Mouse (Mus musculus) embryonic facial prominence, embryonic 12.5 days (tissue): ENCODE measurements around the gene Snx10. TPM values are rescaled to one million over a fixed set of nuclear protein-coding genes. Genes with fewer than 3 reads are reported as not detected.

Experiments
- ATAC-seq: fragments of 200-750 bp; cut with Nextera tagmentation; 2 replicates; pipeline ENCODE4 v1.8.0; 2017; ENCODE audit not compliant: insufficient number of reproducible peaks, insufficient read depth, low FRiP score, low TSS enrichment
- H3K27ac ChIP-seq: fragments of 300-500 bp; sonication (generic); 2 replicates; pipeline ENCODE4 v1.5.1; 2016; ENCODE audit warnings: mild to moderate bottlenecking
- H3K27me3 ChIP-seq: fragments of 300-500 bp; sonication (generic); 2 replicates; pipeline ENCODE4 v1.6.1; 2016; ENCODE audit warnings: mild to moderate bottlenecking, moderate library complexity
- H3K36me3 ChIP-seq: fragments of 300-500 bp; sonication (generic); 2 replicates; pipeline ENCODE4 v1.6.1; 2016; ENCODE audit warnings: mild to moderate bottlenecking
- H3K4me1 ChIP-seq: fragments of 300-500 bp; sonication (generic); 2 replicates; pipeline ENCODE4 v1.6.1; 2016
- H3K4me2 ChIP-seq: fragments of 300-500 bp; sonication (generic); replicated peaks from 2 replicates; pipeline ENCODE4 v1.6.1; 2016; ENCODE audit warnings: mild to moderate bottlenecking, moderate library complexity
- H3K4me3 ChIP-seq: fragments of 300-500 bp; sonication (generic); 2 replicates; pipeline ENCODE4 v1.5.1; 2016; ENCODE audit warnings: mild to moderate bottlenecking
- H3K9ac ChIP-seq: fragments of 300-500 bp; sonication (generic); 2 replicates; pipeline ENCODE4 v1.6.1; 2016; ENCODE audit warnings: mild to moderate bottlenecking, moderate library complexity
- H3K9me3 ChIP-seq: fragments of 300-500 bp; sonication (generic); 2 replicates; pipeline ENCODE4 v1.6.1; 2016; ENCODE audit warnings: mild to moderate bottlenecking, moderate library complexity
- WGBS: fragments of 180-500 bp; shearing (Covaris S2); methylation state at CpG from one replicate; pipeline ENCODE4 v1.1.7; 2016; 5-methylcytosine and 5-hydroxymethylcytosine counted together
- polyA plus RNA-seq: library from polyadenylated mRNA; unstranded; fragments of >200 nt; fragmentation: Nextera tagmentation; extraction: Ambion mirVana; gene quantifications from 2 replicates; pipeline ENCODE4 v1.2.1, GENCODE M21; 2016

Gene Snx10
- polyA plus RNA-seq, 1 experiment from 2014 or later: 17.2 TPM

DNA sequence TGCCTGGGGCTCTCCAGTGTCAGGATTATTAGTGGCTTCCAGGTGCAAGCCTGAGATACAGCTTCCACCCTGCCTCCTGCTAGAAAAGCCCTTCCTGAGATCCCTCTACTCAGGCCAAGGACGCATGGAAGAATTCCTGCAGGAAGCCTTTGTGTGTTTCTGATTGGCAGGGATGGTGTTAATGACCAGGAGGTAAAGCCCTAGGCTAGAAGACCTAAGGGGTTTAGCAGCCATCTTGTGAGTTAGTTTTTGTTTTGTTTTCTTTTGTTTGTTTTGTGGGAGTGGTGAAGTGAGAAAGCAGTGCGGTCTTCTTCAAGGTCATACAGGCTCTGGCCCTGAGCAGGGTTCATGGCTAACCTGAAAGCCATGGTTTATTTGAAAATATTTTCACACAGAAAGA lies 16.1 kb upstream of the Snx10 start:
- no peak for ATAC-seq
- WGBS: 67% methylated on average over 2 of the region's 2 CpGs

DNA sequence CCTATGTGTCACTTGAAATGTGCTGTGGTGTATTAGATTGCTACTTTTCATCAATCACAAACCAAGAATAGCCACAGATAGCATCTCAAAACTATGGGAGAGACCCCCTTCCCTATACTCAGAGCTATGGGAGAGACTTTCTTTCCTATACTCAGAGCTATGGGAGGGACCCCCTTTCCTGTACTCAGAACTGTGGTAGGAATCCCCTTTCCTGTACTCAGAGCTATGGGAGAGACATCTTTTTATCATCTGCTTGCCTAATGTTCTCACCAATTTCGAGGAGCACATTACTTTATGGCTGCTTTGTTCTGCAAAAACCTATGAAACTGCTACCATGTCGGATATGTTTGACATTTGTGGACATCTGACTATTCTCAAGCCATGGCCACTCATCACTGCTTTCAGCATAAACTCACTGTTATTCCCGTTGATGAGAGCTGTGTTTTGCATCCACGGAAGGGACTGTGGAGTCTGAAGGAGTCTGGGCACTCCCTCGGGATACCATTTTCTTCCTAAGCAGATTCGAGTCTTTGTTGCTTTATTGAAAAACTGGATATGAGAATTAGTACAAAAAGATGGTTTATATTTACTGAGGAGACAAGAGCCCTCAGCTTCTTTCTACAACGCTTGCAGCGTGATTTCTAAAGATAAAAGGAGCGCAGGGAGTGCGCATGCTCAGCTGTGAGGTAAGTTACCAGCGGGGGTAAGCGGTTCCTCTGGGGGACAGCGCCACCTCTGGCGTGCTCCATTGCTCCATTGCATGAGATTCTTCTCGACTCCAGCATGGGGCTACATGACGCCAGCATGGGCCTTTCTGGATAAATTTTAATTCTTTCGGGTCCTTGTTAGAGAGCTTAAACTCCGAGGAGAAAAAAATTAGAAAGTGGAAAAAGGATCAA lies 14.7 kb upstream of the Snx10 start:
- peak overlapping the region; percentile 37; the same call in 1 of the 2 replicates for H3K9ac ChIP-seq
- 27% methylated on average over 18 of the region's 18 CpGs for WGBS
- no peaks in the 10 kb centered on the region for H3K4me1 ChIP-seq
- no peaks in the 10 kb centered on the region for H3K9me3 ChIP-seq
- H3K27ac ChIP-seq: no peak overlapping the region
- peak overlapping the region; percentile 43 for H3K4me2 ChIP-seq
- peak overlapping the region; percentile 12 for H3K4me3 ChIP-seq
- H3K27me3 ChIP-seq: no peaks in the 10 kb centered on the region
- no peak for ATAC-seq
- no peaks in the 10 kb centered on the region for H3K36me3 ChIP-seq

More for the DNA sequence above, 16.1 kb upstream of the Snx10 start:
- Histone ChIP-seq H3K4me1 (no peaks in the 10 kb centered on the region), H3K9ac (no peak overlapping the region), H3K9me3 (no peaks in the 10 kb centered on the region), H3K27ac (no peak overlapping the region), H3K36me3 (no peaks in the 10 kb centered on the region), H3K27me3 (no peaks in the 10 kb centered on the region), H3K4me3 (no peak overlapping the region), H3K4me2 (no peak overlapping the region)

DNA sequence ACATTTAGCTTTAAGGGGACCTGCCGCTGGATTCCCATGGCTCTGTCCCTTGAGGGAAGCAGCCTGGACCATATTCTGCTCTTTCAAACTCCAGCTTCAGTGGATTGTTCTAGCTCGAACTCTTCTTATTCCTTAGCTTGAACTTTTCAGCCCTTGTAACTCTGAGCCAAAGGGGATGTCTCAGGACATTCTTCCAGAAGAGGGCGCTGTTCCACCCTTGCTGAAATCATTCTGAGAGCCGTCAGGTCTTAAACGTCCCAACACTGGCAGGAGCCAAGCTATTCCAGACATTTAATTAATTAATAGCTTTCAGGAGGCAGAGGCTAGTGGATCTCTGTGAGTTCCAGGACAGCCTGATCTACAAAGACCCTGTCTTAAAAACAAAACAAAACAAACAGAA lies 13.6 kb upstream of the Snx10 start:
- Histone ChIP-seq H3K9me3 (no peaks in the 10 kb centered on the region), H3K27me3 (no peaks in the 10 kb centered on the region), H3K4me2 (no peak overlapping the region), H3K9ac (no peak overlapping the region), H3K4me3 (no peak overlapping the region), H3K27ac (no peak overlapping the region), H3K4me1 (no peaks in the 10 kb centered on the region), H3K36me3 (no peaks in the 10 kb centered on the region)
- WGBS: 28% methylated on average over 5 of the region's 5 CpGs
- ATAC-seq: no peak

DNA sequence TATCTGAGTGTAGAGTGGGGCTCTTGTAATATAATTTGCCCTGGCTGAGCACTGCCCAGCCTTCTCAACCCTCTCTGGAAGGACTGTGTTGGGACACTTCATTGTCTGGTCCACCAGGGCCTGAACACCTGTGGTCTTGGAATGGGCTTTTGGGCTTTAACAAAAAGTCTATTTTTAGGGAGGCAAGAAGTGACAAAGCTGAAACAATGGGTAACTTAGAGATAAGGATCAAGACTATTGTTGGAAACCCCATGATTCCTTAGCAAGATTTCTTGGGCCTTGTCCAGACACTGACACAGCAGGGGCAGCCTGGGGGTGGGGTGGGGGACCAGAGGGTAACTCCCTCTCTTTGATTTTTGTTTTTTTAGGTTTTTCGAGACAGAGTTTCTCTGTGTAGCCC lies 12.8 kb upstream of the Snx10 start:
- Histone ChIP-seq H3K27me3 (no peaks in the 10 kb centered on the region), H3K36me3 (no peaks in the 10 kb centered on the region), H3K4me1 (no peaks in the 10 kb centered on the region), H3K4me2 (no peak overlapping the region), H3K27ac (no peak overlapping the region), H3K4me3 (no peak overlapping the region), H3K9ac (no peak overlapping the region), H3K9me3 (no peaks in the 10 kb centered on the region)
- 52% methylated on average over 1 of the region's 1 CpGs for WGBS
- no peak for ATAC-seq

DNA sequence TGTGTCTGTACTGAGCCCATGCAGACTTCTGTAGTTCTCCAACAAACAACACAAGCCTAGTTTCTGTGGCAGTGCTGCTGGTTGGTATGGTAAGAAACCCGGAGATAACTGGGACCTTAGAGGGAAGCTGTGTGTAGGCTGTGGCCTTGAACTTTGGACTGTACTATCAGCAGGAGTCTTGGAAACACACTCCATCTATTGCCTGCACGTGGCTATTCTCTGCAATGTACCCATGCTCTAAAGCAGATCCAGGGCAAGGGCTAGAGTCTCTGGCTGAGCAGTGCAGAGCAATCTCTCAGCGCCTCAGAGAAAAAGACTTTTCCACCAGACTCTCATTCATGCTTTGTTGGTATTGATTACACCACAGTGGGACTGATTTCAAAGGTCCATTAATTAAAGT lies 10.0 kb upstream of the Snx10 start:
- H3K4me3 ChIP-seq: no peak overlapping the region

DNA sequence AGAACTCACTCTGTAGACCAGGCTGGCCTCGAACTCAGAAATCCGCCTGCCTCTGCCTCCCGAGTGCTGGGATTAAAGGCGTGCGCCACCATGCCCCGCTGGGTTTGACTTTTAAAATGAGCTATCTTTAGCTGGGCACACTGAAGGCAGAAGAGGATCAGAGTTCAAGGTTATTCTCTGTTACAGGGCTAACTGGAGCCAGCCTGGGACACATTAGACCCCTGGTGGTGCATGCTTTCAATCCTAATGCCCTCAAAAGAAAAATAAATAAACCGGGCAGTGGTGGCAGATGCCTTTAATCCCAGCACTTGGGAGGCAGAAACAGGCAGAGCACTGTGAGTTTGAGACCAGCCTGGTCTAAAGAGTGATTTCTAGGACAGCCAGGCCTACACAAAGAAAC lies 8.8 kb upstream of the Snx10 start:
- Histone ChIP-seq H3K9me3 (0 out of 2 replicates have a peak, but pooled peaks cover 5% of the 10 kb centered on the region), H3K36me3 (no peaks in the 10 kb centered on the region), H3K4me2 (no peak overlapping the region), H3K9ac (no peak overlapping the region), H3K4me3 (no peak overlapping the region), H3K27ac (no peak overlapping the region), H3K27me3 (no peaks in the 10 kb centered on the region), H3K4me1 (no peaks in the 10 kb centered on the region)
- no peak for ATAC-seq
- WGBS: 90% methylated on average over 7 of the region's 7 CpGs

More for the DNA sequence above, 10.0 kb upstream of the Snx10 start:
- H3K9me3 ChIP-seq: 0 out of 2 replicates have a peak, but pooled peaks cover 5% of the 10 kb centered on the region
- H3K4me1 ChIP-seq: no peaks in the 10 kb centered on the region
- H3K27me3 ChIP-seq: no peaks in the 10 kb centered on the region
- no peak overlapping the region for H3K9ac ChIP-seq
- no peak overlapping the region for H3K4me2 ChIP-seq
- H3K27ac ChIP-seq: no peak overlapping the region
- WGBS: 86% methylated on average over 3 of the region's 3 CpGs
- ATAC-seq: no peak
- H3K36me3 ChIP-seq: no peaks in the 10 kb centered on the region

DNA sequence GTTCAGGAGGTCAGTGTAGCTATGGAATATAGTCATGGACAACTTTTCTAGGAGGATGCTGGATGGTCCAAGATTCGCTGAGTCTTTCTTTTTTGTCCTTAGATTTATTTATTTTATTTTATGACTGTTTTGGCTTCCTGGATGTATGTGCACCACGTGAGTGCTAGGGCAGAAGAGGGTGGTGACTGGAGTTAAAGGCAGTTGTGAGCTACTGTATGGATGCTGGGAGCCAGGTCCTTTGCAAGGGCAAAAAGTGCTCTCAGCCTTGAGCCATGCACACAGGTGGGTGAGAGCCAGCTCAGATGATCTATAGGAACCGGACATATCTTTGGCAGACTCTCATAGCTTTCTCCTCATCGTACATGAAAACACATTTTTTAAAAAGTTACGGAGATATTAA lies 391 bp upstream of the Snx10 start:
- Histone ChIP-seq H3K4me2 (peak overlapping the region; percentile 65), H3K9ac (0 out of 2 replicates have a peak overlapping the region, but pooled peaks have one; percentile 24), H3K36me3 (no peaks in the 10 kb centered on the region), H3K4me1 (peaks cover 3% of the 10 kb centered on the region; the same call in 1 of the 2 replicates), H3K27me3 (no peaks in the 10 kb centered on the region), H3K27ac (no peak overlapping the region), H3K4me3 (peak overlapping the region; percentile 50), H3K9me3 (no peaks in the 10 kb centered on the region)
- ATAC-seq: no peak
- 26% methylated on average over 5 of the region's 5 CpGs for WGBS

DNA sequence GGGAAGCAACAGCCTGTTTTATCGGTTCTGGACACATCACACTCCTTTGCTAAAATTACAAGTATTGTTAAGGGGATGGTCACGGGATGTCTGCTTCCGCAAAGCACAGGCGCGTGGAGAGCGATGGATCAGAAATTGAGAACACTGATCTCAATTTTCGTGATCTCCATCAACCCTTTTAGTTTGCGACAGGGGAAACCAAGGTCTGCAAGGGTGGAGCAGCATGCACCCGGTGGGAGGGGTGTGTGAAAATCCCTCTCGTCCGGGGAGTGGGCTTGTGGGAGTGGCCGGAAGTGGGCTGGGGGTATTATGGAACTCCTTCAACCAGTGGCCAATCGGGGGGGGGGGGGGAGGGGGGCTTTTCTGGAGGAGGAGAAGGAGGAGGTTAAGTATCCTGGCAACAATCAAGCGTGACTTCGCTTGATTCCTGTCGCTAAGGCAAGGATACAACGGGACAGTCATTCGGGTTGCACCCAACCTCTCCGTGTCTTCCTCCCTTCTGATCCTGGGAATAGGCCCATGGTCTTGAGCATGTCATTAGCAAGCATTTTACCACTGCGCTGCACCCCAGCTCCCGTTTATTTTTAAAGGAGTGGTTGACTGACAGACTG lies 725 bp downstream of the Snx10 start:
- Histone ChIP-seq H3K4me1 (peaks cover 3% of the 10 kb centered on the region; the same call in 1 of the 2 replicates), H3K9me3 (no peaks in the 10 kb centered on the region), H3K4me3 (peak overlapping the region; percentile 50), H3K27me3 (no peaks in the 10 kb centered on the region), H3K9ac (peak overlapping the region; percentile 24), H3K4me2 (peak overlapping the region; percentile 65), H3K36me3 (no peaks in the 10 kb centered on the region), H3K27ac (peak overlapping the region; percentile 5; the same call in 1 of the 2 replicates)
- 2% methylated on average over 21 of the region's 21 CpGs for WGBS
- ATAC-seq: 0 out of 2 replicates have a peak, but pooled peaks have one; percentile 62

DNA sequence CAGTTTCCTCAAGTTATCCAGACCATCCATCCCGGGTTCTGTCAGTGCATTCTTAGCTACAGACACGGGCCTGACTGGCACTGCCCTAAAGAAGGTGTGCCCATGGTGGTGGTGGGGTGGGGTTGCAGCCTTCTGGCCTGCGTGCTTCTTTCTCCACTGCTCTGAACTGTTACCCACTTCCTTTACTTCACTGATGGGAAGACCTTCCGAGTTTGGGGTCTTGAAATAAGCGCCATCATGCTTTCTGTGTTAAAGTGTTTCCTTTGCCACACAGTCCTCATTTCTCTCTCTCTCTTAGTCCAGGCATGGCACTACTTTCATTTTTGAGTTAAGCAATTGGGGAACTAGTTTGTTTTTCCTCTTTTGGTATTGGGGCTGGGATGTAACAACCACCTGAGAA lies 1.3 kb downstream of the Snx10 start:
- H3K4me1 ChIP-seq: peaks cover 3% of the 10 kb centered on the region; the same call in 1 of the 2 replicates
- H3K27me3 ChIP-seq: no peaks in the 10 kb centered on the region
- H3K4me2 ChIP-seq: peak overlapping the region; percentile 65
- H3K9me3 ChIP-seq: no peaks in the 10 kb centered on the region
- WGBS: 48% methylated on average over 5 of the region's 5 CpGs
- H3K36me3 ChIP-seq: no peaks in the 10 kb centered on the region
- H3K4me3 ChIP-seq: peak overlapping the region; percentile 50; the same call in 1 of the 2 replicates
- H3K9ac ChIP-seq: no peak overlapping the region
- no peak for ATAC-seq
- H3K27ac ChIP-seq: no peak overlapping the region

DNA sequence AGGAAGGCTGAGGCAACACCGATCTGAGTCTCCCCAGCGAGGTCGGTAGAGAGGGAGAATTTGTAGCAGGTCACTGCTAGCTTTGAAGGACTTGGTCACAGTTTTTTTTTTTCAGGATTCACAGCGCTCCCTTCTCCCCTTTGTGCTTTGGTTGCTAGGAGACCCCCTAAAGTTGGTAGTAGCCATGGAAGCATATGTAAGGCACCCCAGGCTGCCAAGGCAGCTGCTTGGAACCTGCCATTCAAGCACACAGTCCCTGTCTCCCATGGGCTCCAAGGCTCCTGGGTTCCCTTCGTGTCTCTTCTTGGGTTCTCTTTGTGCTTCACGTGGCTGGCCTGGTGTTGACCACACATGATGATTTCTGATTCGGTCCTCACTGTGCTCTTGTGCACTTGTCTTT lies 5.8 kb downstream of the Snx10 start:
- no peaks in the 10 kb centered on the region for H3K4me1 ChIP-seq
- H3K36me3 ChIP-seq: no peaks in the 10 kb centered on the region
- 79% methylated on average over 7 of the region's 7 CpGs for WGBS
- no peak overlapping the region for H3K4me3 ChIP-seq
- no peak overlapping the region for H3K9ac ChIP-seq
- no peak overlapping the region for H3K27ac ChIP-seq
- no peak overlapping the region for H3K4me2 ChIP-seq
- H3K27me3 ChIP-seq: no peaks in the 10 kb centered on the region
- H3K9me3 ChIP-seq: no peaks in the 10 kb centered on the region
- no peak for ATAC-seq

DNA sequence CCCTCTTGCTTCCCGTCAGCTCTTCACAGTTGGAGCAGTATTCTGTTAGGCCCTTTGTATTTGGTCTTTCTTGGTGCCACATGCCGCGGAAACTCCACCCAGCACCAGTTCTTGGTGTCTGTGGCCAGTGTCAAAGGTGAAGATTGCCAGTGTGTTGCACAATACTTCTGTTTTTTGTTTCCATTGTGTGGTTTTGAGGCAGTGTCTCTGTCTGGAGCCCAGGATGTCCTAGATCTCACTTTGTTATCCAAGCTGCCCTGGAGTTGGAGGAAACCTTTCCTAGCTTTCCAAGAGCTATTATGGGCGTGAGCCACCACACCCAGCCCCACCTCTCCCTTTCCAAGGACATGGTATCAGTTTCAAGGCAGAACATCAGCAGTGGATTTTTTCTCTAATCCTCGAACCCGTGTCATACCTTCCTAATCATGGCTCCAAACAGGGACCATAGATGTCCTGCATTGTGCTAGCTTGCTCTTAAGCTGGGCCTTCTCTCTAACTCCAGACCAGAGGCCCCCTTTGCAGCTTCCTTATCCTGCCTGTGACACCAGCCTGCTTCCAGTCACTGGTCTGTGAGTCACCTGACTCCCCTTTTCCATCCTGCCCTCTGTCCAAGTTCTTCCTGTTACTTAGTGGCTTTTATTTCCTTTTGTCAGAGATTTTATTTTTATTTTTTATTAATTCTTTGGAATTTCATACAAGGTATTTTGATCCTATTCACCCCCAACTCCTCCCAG lies 9.9 kb downstream of the Snx10 start:
- no peak overlapping the region for H3K9ac ChIP-seq
- no peaks in the 10 kb centered on the region for H3K36me3 ChIP-seq
- no peaks in the 10 kb centered on the region for H3K27me3 ChIP-seq
- no peaks in the 10 kb centered on the region for H3K9me3 ChIP-seq
- H3K4me2 ChIP-seq: no peak overlapping the region
- H3K4me1 ChIP-seq: no peaks in the 10 kb centered on the region
- no peak for ATAC-seq
- 84% methylated on average over 6 of the region's 6 CpGs for WGBS
- H3K4me3 ChIP-seq: no peak overlapping the region
- no peak overlapping the region for H3K27ac ChIP-seq
